Mouse (Mus musculus) liver, embryonic 14.5 days (tissue): ENCODE results near the gene Pah.

Experiments used
- CTCF ChIP-seq: IDR thresholded peaks from 2 replicates; pipeline ENCODE4 v1.5.1; 2016; ENCODE audit warnings: antibody characterized with exemption, low read depth, control low read depth
- EP300 ChIP-seq: IDR thresholded peaks from 2 replicates; pipeline ENCODE4 v1.6.1; 2016; ENCODE audit warnings: antibody characterized with exemption, low read depth

- TF ChIP-seq CTCF (no peak), EP300 (no peak)
Measured at GRCm38 (mm10) chr10:87508581-87508980, 13.0 kb upstream of the Pah start.
